Mouse (Mus musculus): ENCODE measurements around the gene Gm37240. TPM values are rescaled to one million over a fixed set of nuclear protein-coding genes. Genes with fewer than 3 reads are reported as not detected.

Gm37240 gene
- polyA plus RNA-seq, 1 experiment from 2014 or later, result 15.1 TPM

- 98% methylated on average over 6 of the region's 6 CpGs for WGBS
- no peaks in the 10 kb centered on the region for H3K27me3 ChIP-seq (ENCODE audit: control insufficient read depth, insufficient read depth, low read length)
- H3K4me3 ChIP-seq (ENCODE audit: low read length), result no peak overlapping the region
- H3K4me2 ChIP-seq (replicated peaks; ENCODE audit: low read depth, low read length), result no peak overlapping the region
- H3K4me1 ChIP-seq (ENCODE audit: control insufficient read depth, insufficient read depth, low read length), result no peaks in the 10 kb centered on the region
- ATAC-seq (ENCODE audit: low FRiP score, low TSS enrichment), result no peak
- H3K9me3 ChIP-seq (ENCODE audit: control insufficient read depth, low read length), result no peaks in the 10 kb centered on the region
- no peaks in the 10 kb centered on the region for H3K36me3 ChIP-seq (ENCODE audit: control insufficient read depth, insufficient read depth, low read length)
- no peak overlapping the region for H3K9ac ChIP-seq (ENCODE audit: low read depth, low read length)
- no peak overlapping the region for H3K27ac ChIP-seq (ENCODE audit: low read depth, low read length)
Measured at GRCm38 (mm10) chr3:85021816-85022215, 865.5 kb downstream of the Gm37240 start.

GRCm38 (mm10) chr3:85020137-85020536 lies 867.2 kb downstream of the Gm37240 start:
- no peaks in the 10 kb centered on the region for H3K27me3 ChIP-seq (ENCODE audit: control insufficient read depth, insufficient read depth, low read length)
- no peak overlapping the region for H3K4me2 ChIP-seq (replicated peaks; ENCODE audit: low read depth, low read length)
- no peak for ATAC-seq (ENCODE audit: low FRiP score, low TSS enrichment)
- no peak overlapping the region for H3K9ac ChIP-seq (ENCODE audit: low read depth, low read length)
- H3K27ac ChIP-seq (ENCODE audit: low read depth, low read length), result no peak overlapping the region
- no peaks in the 10 kb centered on the region for H3K9me3 ChIP-seq (ENCODE audit: control insufficient read depth, low read length)
- no peaks in the 10 kb centered on the region for H3K36me3 ChIP-seq (ENCODE audit: control insufficient read depth, insufficient read depth, low read length)
- H3K4me1 ChIP-seq (ENCODE audit: control insufficient read depth, insufficient read depth, low read length), result no peaks in the 10 kb centered on the region
- H3K4me3 ChIP-seq (ENCODE audit: low read length), result no peak overlapping the region

- WGBS, result 55% methylated on average over 9 of the region's 9 CpGs
- Histone ChIP-seq H3K4me3 (ENCODE audit: low read length) (no peak overlapping the region), H3K4me1 (ENCODE audit: control insufficient read depth, insufficient read depth, low read length) (no peaks in the 10 kb centered on the region), H3K27me3 (ENCODE audit: control insufficient read depth, insufficient read depth, low read length) (no peaks in the 10 kb centered on the region), H3K4me2 (replicated peaks; ENCODE audit: low read depth, low read length) (no peak overlapping the region), H3K9ac (ENCODE audit: low read depth, low read length) (no peak overlapping the region), H3K36me3 (ENCODE audit: control insufficient read depth, insufficient read depth, low read length) (no peaks in the 10 kb centered on the region), H3K27ac (ENCODE audit: low read depth, low read length) (no peak overlapping the region), H3K9me3 (ENCODE audit: control insufficient read depth, low read length) (no peaks in the 10 kb centered on the region)
- ATAC-seq (ENCODE audit: low FRiP score, low TSS enrichment), result no peak
Measured at GRCm38 (mm10) chr3:85015667-85016066, 871.7 kb downstream of the Gm37240 start.

- H3K4me2 ChIP-seq (replicated peaks; ENCODE audit: low read depth, low read length), result no peak overlapping the region
- no peaks in the 10 kb centered on the region for H3K4me1 ChIP-seq (ENCODE audit: control insufficient read depth, insufficient read depth, low read length)
- H3K9ac ChIP-seq (ENCODE audit: low read depth, low read length), result no peak overlapping the region
- H3K4me3 ChIP-seq (ENCODE audit: low read length), result no peak overlapping the region
- no peak overlapping the region for H3K27ac ChIP-seq (ENCODE audit: low read depth, low read length)
- no peaks in the 10 kb centered on the region for H3K36me3 ChIP-seq (ENCODE audit: control insufficient read depth, insufficient read depth, low read length)
- no peak for ATAC-seq (ENCODE audit: low FRiP score, low TSS enrichment)
- WGBS, result 82% methylated on average over 6 of the region's 6 CpGs
- no peaks in the 10 kb centered on the region for H3K27me3 ChIP-seq (ENCODE audit: control insufficient read depth, insufficient read depth, low read length)
- H3K9me3 ChIP-seq (ENCODE audit: control insufficient read depth, low read length), result no peaks in the 10 kb centered on the region
Measured at GRCm38 (mm10) chr3:85012889-85013288, 874.4 kb downstream of the Gm37240 start.

- Histone ChIP-seq H3K27ac (ENCODE audit: low read depth, low read length) (no peak overlapping the region), H3K36me3 (ENCODE audit: control insufficient read depth, insufficient read depth, low read length) (no peaks in the 10 kb centered on the region), H3K4me3 (ENCODE audit: low read length) (no peak overlapping the region), H3K9me3 (ENCODE audit: control insufficient read depth, low read length) (no peaks in the 10 kb centered on the region), H3K9ac (ENCODE audit: low read depth, low read length) (no peak overlapping the region), H3K27me3 (ENCODE audit: control insufficient read depth, insufficient read depth, low read length) (no peaks in the 10 kb centered on the region), H3K4me2 (replicated peaks; ENCODE audit: low read depth, low read length) (no peak overlapping the region), H3K4me1 (ENCODE audit: control insufficient read depth, insufficient read depth, low read length) (no peaks in the 10 kb centered on the region)
- 46% methylated on average over 2 of the region's 2 CpGs for WGBS
- ATAC-seq (ENCODE audit: low FRiP score, low TSS enrichment), result no peak
Measured at GRCm38 (mm10) chr3:85005257-85005656, 882.1 kb downstream of the Gm37240 start.

- Histone ChIP-seq H3K36me3 (ENCODE audit: control insufficient read depth, insufficient read depth, low read length) (no peaks in the 10 kb centered on the region), H3K4me2 (replicated peaks; ENCODE audit: low read depth, low read length) (no peak overlapping the region), H3K4me3 (ENCODE audit: low read length) (no peak overlapping the region), H3K27me3 (ENCODE audit: control insufficient read depth, insufficient read depth, low read length) (no peaks in the 10 kb centered on the region), H3K4me1 (ENCODE audit: control insufficient read depth, insufficient read depth, low read length) (no peaks in the 10 kb centered on the region), H3K9ac (ENCODE audit: low read depth, low read length) (no peak overlapping the region), H3K27ac (ENCODE audit: low read depth, low read length) (no peak overlapping the region), H3K9me3 (ENCODE audit: control insufficient read depth, low read length) (no peaks in the 10 kb centered on the region)
- 80% methylated on average over 4 of the region's 4 CpGs for WGBS
- no peak for ATAC-seq (ENCODE audit: low FRiP score, low TSS enrichment)
Measured at GRCm38 (mm10) chr3:84988880-84989279, 898.4 kb downstream of the Gm37240 start.

- H3K4me3 ChIP-seq (ENCODE audit: low read length), result no peak overlapping the region
- no peak overlapping the region for H3K27ac ChIP-seq (ENCODE audit: low read depth, low read length)
- no peaks in the 10 kb centered on the region for H3K9me3 ChIP-seq (ENCODE audit: control insufficient read depth, low read length)
- H3K36me3 ChIP-seq (ENCODE audit: control insufficient read depth, insufficient read depth, low read length), result no peaks in the 10 kb centered on the region; the same call in 1 of the 2 replicates
- ATAC-seq (ENCODE audit: low FRiP score, low TSS enrichment), result no peak
- H3K9ac ChIP-seq (ENCODE audit: low read depth, low read length), result no peak overlapping the region
- no peak overlapping the region for H3K4me2 ChIP-seq (replicated peaks; ENCODE audit: low read depth, low read length)
- no peaks in the 10 kb centered on the region for H3K4me1 ChIP-seq (ENCODE audit: control insufficient read depth, insufficient read depth, low read length)
- no peaks in the 10 kb centered on the region for H3K27me3 ChIP-seq (ENCODE audit: control insufficient read depth, insufficient read depth, low read length)
- 83% methylated on average over 8 of the region's 8 CpGs for WGBS
Measured at GRCm38 (mm10) chr3:84985121-84985625, 902.1 kb downstream of the Gm37240 start.

GRCm38 (mm10) chr3:84982688-84983087 lies 904.6 kb downstream of the Gm37240 start:
- H3K4me1 ChIP-seq (ENCODE audit: control insufficient read depth, insufficient read depth, low read length), result no peaks in the 10 kb centered on the region
- WGBS, result 57% methylated on average over 4 of the region's 4 CpGs
- H3K9ac ChIP-seq (ENCODE audit: low read depth, low read length), result no peak overlapping the region
- no peaks in the 10 kb centered on the region for H3K27me3 ChIP-seq (ENCODE audit: control insufficient read depth, insufficient read depth, low read length)
- H3K9me3 ChIP-seq (ENCODE audit: control insufficient read depth, low read length), result no peaks in the 10 kb centered on the region
- H3K4me2 ChIP-seq (replicated peaks; ENCODE audit: low read depth, low read length), result no peak overlapping the region
- H3K36me3 ChIP-seq (ENCODE audit: control insufficient read depth, insufficient read depth, low read length), result no peaks in the 10 kb centered on the region; the same call in 1 of the 2 replicates
- H3K4me3 ChIP-seq (ENCODE audit: low read length), result no peak overlapping the region
- no peak for ATAC-seq (ENCODE audit: low FRiP score, low TSS enrichment)
- no peak overlapping the region for H3K27ac ChIP-seq (ENCODE audit: low read depth, low read length)

- Histone ChIP-seq H3K4me2 (replicated peaks; ENCODE audit: low read depth, low read length) (no peak overlapping the region), H3K9ac (ENCODE audit: low read depth, low read length) (no peak overlapping the region), H3K4me3 (ENCODE audit: low read length) (no peak overlapping the region), H3K36me3 (ENCODE audit: control insufficient read depth, insufficient read depth, low read length) (peaks cover 7% of the 10 kb centered on the region; the same call in 1 of the 2 replicates), H3K4me1 (ENCODE audit: control insufficient read depth, insufficient read depth, low read length) (no peaks in the 10 kb centered on the region), H3K27me3 (ENCODE audit: control insufficient read depth, insufficient read depth, low read length) (no peaks in the 10 kb centered on the region), H3K27ac (ENCODE audit: low read depth, low read length) (no peak overlapping the region), H3K9me3 (ENCODE audit: control insufficient read depth, low read length) (no peaks in the 10 kb centered on the region)
- no peak for ATAC-seq (ENCODE audit: low FRiP score, low TSS enrichment)
- 98% methylated on average over 2 of the region's 2 CpGs for WGBS
Measured at GRCm38 (mm10) chr3:84980158-84980557, 907.2 kb downstream of the Gm37240 start.
